Mouse (Mus musculus) gastrocnemius, adult 8-10 months (tissue): Measurements from ENCODE around the gene Cpa3. TPM values are rescaled to one million over a fixed set of nuclear protein-coding genes. Genes with fewer than 3 reads are reported as not detected.

ENCODE experiments used
- microRNA-seq: library from miRNA; unstranded; fragments of <30 nt; microRNA quantifications from one replicate; pipeline ENCODE4 v1.2.0, GENCODE M21; 2022
- total RNA-seq, 4 experiments: library from RNA; stranded (reverse); gene quantifications; 2 replicates each; pipeline ENCODE4 v1.2.4; 2022

Cpa3 gene
- total RNA-seq, 4 experiments from 2014 or later: 0.79 to 2.3 (median 1.2) TPM

Small RNA genes within 50 kb of the gene (microRNA-seq; reads per million reads assigned to microRNA genes)
- 3.3 reads per million for gene Mir7007

Other genes starting within 250 kb of the Cpa3 start
- 1 to 10 TPM; 3.1 to 4.1 (median 3.8) TPM for gene Hps3, start 206.9 kb downstream of the Cpa3 start, total RNA-seq
- 1 to 10 TPM; 1.3 to 2.4 (median 2.2) TPM for gene Hltf, start 184.4 kb downstream of the Cpa3 start, total RNA-seq
- gene Gyg, start 86.9 kb downstream of the Cpa3 start, total RNA-seq: 100 to 1,000 TPM; 435 to 506 (median 464) TPM
- gene Cpb1, start 33.6 kb upstream of the Cpa3 start, total RNA-seq: not detected
- under 1 TPM in 1 of 4 experiments, not detected in 3; 0.13 TPM for gene Agtr1b, start 125.0 kb upstream of the Cpa3 start, total RNA-seq